In the genomic region with DNA sequence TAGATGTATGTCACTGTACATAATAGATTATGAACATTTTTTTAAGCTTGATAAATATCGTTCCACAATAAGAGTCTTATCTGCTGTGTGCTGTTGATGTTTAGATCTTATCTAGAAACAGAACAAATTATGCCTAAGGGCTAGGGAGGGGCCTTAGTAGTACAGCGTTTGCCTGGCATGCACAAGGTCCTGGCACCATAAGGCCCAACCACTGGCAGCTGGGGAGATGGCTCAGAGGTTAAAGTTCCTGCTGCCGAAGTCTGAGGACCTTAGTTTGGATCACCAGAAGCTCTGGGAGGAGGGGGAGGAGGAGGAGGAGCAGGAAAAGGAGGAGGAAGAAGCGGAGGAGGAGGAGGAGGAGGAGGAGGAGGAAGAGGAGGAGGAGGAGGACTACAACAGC, we compare ENCODE assay signal across 12 mouse cellular contexts.
"Had no signal": no experiment of that assay in that cellular context is flagged by ENCODE, and none has a peak within 500 bp of the region (broad histone marks: within the 10 kb centered on the region; RNA-seq: fewer than 3 reads in every experiment).

No protein-coding gene starts in this region.

- DNase-seq: kidney, adult 8-10 months; kidney, postnatal 14 days; kidney, postnatal 4 days; liver, embryonic 13.5 days; lung, embryonic 14.5 days; thymus, postnatal 25 days had no signal

- H3K9ac ChIP-seq: liver, embryonic 13.5 days; lung, embryonic 14.5 days had no signal

- H3K27ac ChIP-seq: liver, embryonic 13.5 days; macrophage; midbrain, embryonic 10.5 days; midbrain, embryonic 13.5 days; stomach, postnatal 0 days had no signal

- H3K9me3 ChIP-seq: liver, embryonic 13.5 days; midbrain, embryonic 10.5 days; midbrain, embryonic 13.5 days had no signal

- H3K27me3 ChIP-seq: liver, embryonic 13.5 days had no signal

- ATAC-seq: lung, postnatal 0 days; midbrain, embryonic 13.5 days; midbrain, embryonic 16.5 days had no signal

- H3K4me3 ChIP-seq: liver, embryonic 13.5 days; midbrain, embryonic 10.5 days; midbrain, embryonic 13.5 days had no signal

- H3K4me2 ChIP-seq: liver, embryonic 13.5 days; lung, embryonic 14.5 days; midbrain, embryonic 13.5 days had no signal

- H3K36me3 ChIP-seq: liver, embryonic 13.5 days; midbrain, embryonic 10.5 days; midbrain, embryonic 13.5 days had no signal
